In genomic region chr8:79046659-79047058, GRCm38 (mm10) we compare ENCODE assay signal across 24 mouse cellular contexts. TPM values are rescaled to one million over a fixed set of nuclear protein-coding genes. Genes with fewer than 3 reads are reported as not detected.
DNase-seq lines count a peak whose midpoint lies in the region; ATAC-seq and TF ChIP-seq lines count a peak whose summit lies in the region.
"Had no signal": no experiment of that assay in that cellular context is flagged by ENCODE, and none has a peak within 500 bp of the region (broad histone marks: within the 10 kb centered on the region; RNA-seq: fewer than 3 reads in every experiment).

No protein-coding gene starts in this region.

- no peaks in the 10 kb centered on the region for H3K27me3 ChIP-seq in forebrain, embryonic 11.5 days (ENCODE audit: control insufficient read depth, insufficient read depth, low read length)
- H3K27me3 ChIP-seq in forebrain, embryonic 12.5 days: no peaks in the 10 kb centered on the region
- H3K27me3 ChIP-seq in myocyte (ENCODE audit: control insufficient read depth, insufficient read depth, insufficient read length): no peaks in the 10 kb centered on the region
- no peaks in the 10 kb centered on the region for H3K27me3 ChIP-seq in intestine, postnatal 0 days (replicated peaks; ENCODE audit: control insufficient read depth, insufficient read depth, low read length)
- H3K27me3 ChIP-seq: embryonic facial prominence, embryonic 13.5 days; hindbrain, embryonic 12.5 days; hindbrain, embryonic 15.5 days had no signal

- no peak overlapping the region for H3K27ac ChIP-seq in forebrain, embryonic 11.5 days (ENCODE audit: low read depth, low read length)
- no peak overlapping the region for H3K27ac ChIP-seq in forebrain, embryonic 12.5 days
- H3K27ac ChIP-seq in intestine, postnatal 0 days (ENCODE audit: low read depth, low read length): no peak overlapping the region
- H3K27ac ChIP-seq: embryonic facial prominence, embryonic 10.5 days; embryonic facial prominence, embryonic 13.5 days; gastrocnemius, adult 2 months; hindbrain, embryonic 12.5 days; hindbrain, embryonic 15.5 days had no signal

- no peak overlapping the region for H3ac ChIP-seq in myocyte (ENCODE audit: control insufficient read depth, insufficient read length)

- no peak overlapping the region for H3K4me2 ChIP-seq in forebrain, embryonic 11.5 days (ENCODE audit: low read depth, low read length, severe bottlenecking)
- no peak overlapping the region for H3K4me2 ChIP-seq in forebrain, embryonic 12.5 days
- H3K4me2 ChIP-seq in myocyte (ENCODE audit: low read depth): peak overlapping the region; percentile 80
- no peak overlapping the region for H3K4me2 ChIP-seq in intestine, postnatal 0 days (replicated peaks; ENCODE audit: low read depth)
- H3K4me2 ChIP-seq: embryonic facial prominence, embryonic 13.5 days; heart, embryonic 11.5 days; hindbrain, embryonic 12.5 days; hindbrain, embryonic 15.5 days had no signal

- H3K4me3 ChIP-seq in forebrain, embryonic 11.5 days (ENCODE audit: low read depth, low read length): no peak overlapping the region
- H3K4me3 ChIP-seq in forebrain, embryonic 12.5 days (replicated peaks): no peak overlapping the region
- H3K4me3 ChIP-seq in myocyte: no peak overlapping the region
- H3K4me3 ChIP-seq in intestine, postnatal 0 days (ENCODE audit: low read depth, low read length): no peak overlapping the region
- H3K4me3 ChIP-seq: embryonic facial prominence, embryonic 10.5 days; embryonic facial prominence, embryonic 13.5 days; erythroblast, embryonic 14.5 days; gastrocnemius, adult 2 months; hindbrain, embryonic 12.5 days; hindbrain, embryonic 15.5 days had no signal

- H3K79me2 ChIP-seq in myocyte (ENCODE audit: control insufficient read depth, insufficient read depth): peaks cover 70% of the 10 kb centered on the region

- no peak for TF ChIP-seq CTCF in intestine, postnatal 0 days (IDR thresholded peaks at IDR 0.05; ENCODE audit: low read depth)

- no peak for ATAC-seq in forebrain, embryonic 11.5 days (replicated peaks; ENCODE audit: low FRiP score)
- no peak for ATAC-seq in forebrain, embryonic 12.5 days (ENCODE audit: low FRiP score)
- no peak for ATAC-seq in intestine, postnatal 0 days
- ATAC-seq: forebrain, embryonic 14.5 days; forebrain, postnatal 0 days had no signal

- WGBS in forebrain, embryonic 11.5 days: 91% methylated on average over 4 of the region's 4 CpGs
- 83% methylated on average over 4 of the region's 4 CpGs for WGBS in forebrain, embryonic 12.5 days
- WGBS in intestine, postnatal 0 days: 85% methylated on average over 4 of the region's 4 CpGs

- no peak for TF ChIP-seq POLR2A in myocyte (IDR thresholded peaks at IDR 0.05; ENCODE audit: insufficient read length, low read depth)

- H3K36me3 ChIP-seq in forebrain, embryonic 11.5 days (ENCODE audit: control insufficient read depth, insufficient read depth, low read length): no peaks in the 10 kb centered on the region
- 0 out of 2 replicates have a peak, but pooled peaks cover 3% of the 10 kb centered on the region for H3K36me3 ChIP-seq in forebrain, embryonic 12.5 days (replicated peaks)
- no peaks in the 10 kb centered on the region for H3K36me3 ChIP-seq in myocyte (ENCODE audit: control insufficient read depth, insufficient read depth)
- H3K36me3 ChIP-seq in intestine, postnatal 0 days (ENCODE audit: control insufficient read depth, insufficient read depth): peaks cover 10% of the 10 kb centered on the region; the same call in 1 of the 2 replicates
- H3K36me3 ChIP-seq: hindbrain, embryonic 15.5 days had no signal

- H3K9me3 ChIP-seq in forebrain, embryonic 11.5 days (ENCODE audit: control insufficient read depth, low read length): no peaks in the 10 kb centered on the region
- H3K9me3 ChIP-seq in forebrain, embryonic 12.5 days: no peaks in the 10 kb centered on the region
- H3K9me3 ChIP-seq in intestine, postnatal 0 days (ENCODE audit: control insufficient read depth): no peaks in the 10 kb centered on the region
- H3K9me3 ChIP-seq: embryonic facial prominence, embryonic 10.5 days; embryonic facial prominence, embryonic 13.5 days; G1E; hindbrain, embryonic 12.5 days; hindbrain, embryonic 15.5 days had no signal

- H3K9ac ChIP-seq in forebrain, embryonic 11.5 days (ENCODE audit: low read length): no peak overlapping the region
- no peak overlapping the region for H3K9ac ChIP-seq in forebrain, embryonic 12.5 days
- no peak overlapping the region for H3K9ac ChIP-seq in intestine, postnatal 0 days (ENCODE audit: low read depth, low read length)
- H3K9ac ChIP-seq: embryonic facial prominence, embryonic 13.5 days; forebrain, postnatal 0 days; hindbrain, embryonic 12.5 days; hindbrain, embryonic 15.5 days had no signal

- no peaks in the 10 kb centered on the region for H3K4me1 ChIP-seq in forebrain, embryonic 11.5 days (replicated peaks; ENCODE audit: control insufficient read depth, insufficient read depth, low read length)
- H3K4me1 ChIP-seq in forebrain, embryonic 12.5 days: no peaks in the 10 kb centered on the region; the same call in 1 of the 2 replicates
- H3K4me1 ChIP-seq in intestine, postnatal 0 days (replicated peaks; ENCODE audit: control insufficient read depth, insufficient read depth, low read length): no peaks in the 10 kb centered on the region
- H3K4me1 ChIP-seq: embryonic facial prominence, embryonic 10.5 days; hindbrain, embryonic 12.5 days; hindbrain, embryonic 15.5 days had no signal

- DNase-seq in forebrain, embryonic 11.5 days (ENCODE audit: low spot score): peak; percentile 48
- peak; percentile 61 for DNase-seq in Muller cell, postnatal 12 days (ENCODE audit: inconsistent ontology term)
- no peak for DNase-seq in cerebellum, adult 9-10 months
- DNase-seq: adrenal gland, postnatal 10 days; cerebellum, adult 11 months; cerebellum, adult 2 months; cerebellum, postnatal 36 days; embryo, embryonic 11 days; forebrain, postnatal 0 days; gastrocnemius, adult 2 months; gastrocnemius, postnatal 14 days; heart, adult 11 months; kidney, adult 11 months had no signal

TF ChIP-seq in myocyte, 11 proteins besides CTCF, POLR2A, EP300 and RAD21:
- TF ChIP-seq USF1 (IDR thresholded peaks at IDR 0.05; ENCODE audit: low read depth): peak; percentile 98
- peak; percentile 30 for TF ChIP-seq TCF12 (IDR thresholded peaks at IDR 0.05; ENCODE audit: insufficient read depth, poor library complexity, severe bottlenecking)
- no peak for TF ChIP-seq REST (IDR thresholded peaks at IDR 0.05; ENCODE audit: insufficient read depth, insufficient read length)
- TF ChIP-seq MYOD1 (IDR thresholded peaks at IDR 0.05; ENCODE audit: control insufficient read depth in 1 of 3, insufficient read length in 2 of 3, low read depth in 2 of 3): peak in 2 of 3 experiments; percentile 75 to 82
TF ChIP-seq in myocyte: peak in this region for 3.

RNA-seq across cellular contexts. Expression of gene Zfp827, which starts 18.4 kb away (rescaled TPM):
- 11.7 and 13.1 TPM in 2 replicates for polyA plus RNA-seq in forebrain, embryonic 11.5 days (2014; fragmentation: Nextera tagmentation; extraction: Ambion mirVana)
- polyA plus RNA-seq in forebrain, embryonic 12.5 days (2016; fragmentation: Nextera tagmentation; extraction: Ambion mirVana): 13.0 and 13.2 TPM in 2 replicates
- polyA plus RNA-seq in myocyte (2012; fragmentation: generic; extraction: Trizol): 7.7 TPM
- polyA plus RNA-seq in intestine, postnatal 0 days (2015; fragmentation: Nextera tagmentation; extraction: Ambion mirVana): 4.2 and 4.3 TPM in 2 replicates
